10 mouse cellular contexts compared by ENCODE assay signal in genomic region chr9:57995282-57995681, GRCm38 (mm10). TPM values are rescaled to one million over a fixed set of nuclear protein-coding genes. Genes with fewer than 3 reads are reported as not detected.
DNase-seq lines count a peak whose midpoint lies in the region; ATAC-seq and TF ChIP-seq lines count a peak whose summit lies in the region.
"Had no signal": no experiment of that assay in that cellular context is flagged by ENCODE, and none has a peak within 500 bp of the region (broad histone marks: within the 10 kb centered on the region; RNA-seq: fewer than 3 reads in every experiment).

No protein-coding gene starts in this region.

- peak; percentile 76 for TF ChIP-seq CTCF in left cerebral cortex, adult 2 months (IDR thresholded peaks at IDR 0.05)
- TF ChIP-seq CTCF in bone marrow, adult 2 months (IDR thresholded peaks at IDR 0.05; ENCODE audit: control insufficient read depth, insufficient read depth, low read length) = peak; percentile 36; the same call in 1 of the 2 replicates

- no peak overlapping the region for H3K4me3 ChIP-seq in left cerebral cortex, adult 2 months
- H3K4me3 ChIP-seq in bone marrow, adult 2 months (replicated peaks; ENCODE audit: control insufficient read depth, low read depth, low read length) = no peak overlapping the region
- H3K4me3 ChIP-seq: embryonic facial prominence, embryonic 12.5 days; megakaryocyte, embryonic 14.5 days had no signal

- 46% methylated on average over 4 of the region's 4 CpGs for WGBS in bone marrow, adult 2 months

- no peak overlapping the region for H3K27ac ChIP-seq in left cerebral cortex, adult 2 months
- no peak overlapping the region for H3K27ac ChIP-seq in bone marrow, adult 2 months (ENCODE audit: control insufficient read depth, insufficient read depth, low read depth, low read length, poor library complexity)
- H3K27ac ChIP-seq: embryonic facial prominence, embryonic 12.5 days had no signal

- no peaks in the 10 kb centered on the region for H3K4me1 ChIP-seq in bone marrow, adult 2 months (ENCODE audit: control insufficient read depth, insufficient read depth, low read length)

- intact Hi-C loops in left cerebral cortex, adult 2 months (cut with DNase I) = loop anchor here (5.0 kb wide), 2 partner anchors 233 to 338 kb away; no protein-coding TSS in a partner anchor

- DNase-seq in cerebellum, adult 18-20 months = peak; percentile 42 to 57
- no peak for DNase-seq in cerebellum, adult 11 months
- DNase-seq in left cerebral cortex, adult 2 months (ENCODE audit: extremely low spot score in 1 of 2, low spot score in 2 of 2) = no peak
- DNase-seq in left cerebral cortex, adult 11 months (ENCODE audit: low spot score) = no peak
- DNase-seq in retina, embryonic 14.5 days (ENCODE audit: low spot score) = peak; percentile 72
- no peak for DNase-seq in ovary, postnatal 14 days (ENCODE audit: low spot score)

- no peak for ATAC-seq in granulocyte monocyte progenitor cell, adult 5-6 weeks (replicated peaks; ENCODE audit: poor library complexity, severe bottlenecking)

- no peak for TF ChIP-seq POLR2A in bone marrow, adult 2 months (IDR thresholded peaks at IDR 0.05; ENCODE audit: borderline replicate concordance, control insufficient read depth, low read depth, low read length)

RNA-seq across cellular contexts. Expression of gene Cyp11a1, which starts 10.9 kb away (rescaled TPM):
- total RNA-seq in left cerebral cortex, adult 2 months (2021) = 1 to 10 TPM; 3.8 to 4.7 TPM
- 0.86 and 1.6 TPM in 2 replicates for polyA plus RNA-seq in bone marrow, adult 2 months (2011; ENCODE audit: insufficient read depth, insufficient read length, low replicate concordance, missing spikeins)
- 0.58 and 7.0 TPM in 2 replicates for total RNA-seq in granulocyte monocyte progenitor cell, adult 5-6 weeks (2014; fragmentation: Nextera tagmentation)
- 0.52 and 1.2 TPM in 2 replicates for total RNA-seq in granulocyte monocyte progenitor cell, adult 5-6 weeks (2017)

RNA-seq across cellular contexts. Expression of gene Sema7a, which starts 55.4 kb away (rescaled TPM):
- 100 to 1,000 TPM; 151 to 160 TPM for total RNA-seq in left cerebral cortex, adult 2 months (2021)
- 2.1 and 3.2 TPM in 2 replicates for polyA plus RNA-seq in bone marrow, adult 2 months (2011; ENCODE audit: insufficient read depth, insufficient read length, low replicate concordance, missing spikeins)
- 0.51 TPM in 1 of 2 replicates, not detected in the other for total RNA-seq in granulocyte monocyte progenitor cell, adult 5-6 weeks (2014; fragmentation: Nextera tagmentation)
- total RNA-seq in granulocyte monocyte progenitor cell, adult 5-6 weeks (2017) = 0.26 TPM in 1 of 2 replicates, not detected in the other

Comparison
In these comparisons a context has a peak if more than half of its experiments do, and no peak if none do; other contexts are left out.
1. DNase-seq: peak in cerebellum, adult 18-20 months (2 of 2) and retina, embryonic 14.5 days (single experiment); none in cerebellum, adult 11 months (single experiment), left cerebral cortex, adult 2 months (0 of 2), left cerebral cortex, adult 11 months (single experiment) and ovary, postnatal 14 days (single experiment).
2. RNA of gene Sema7a, which starts 55.4 kb away (total RNA-seq): 151 to 160 TPM in left cerebral cortex, adult 2 months; 0.26 to 0.51 TPM in granulocyte monocyte progenitor cell, adult 5-6 weeks; every median in the first group is over 100 times any median in the second.